Mouse (Mus musculus) limb, embryonic 14.5 days (tissue): Measurements from ENCODE around the gene Ifna11. TPM values are rescaled to one million over a fixed set of nuclear protein-coding genes. Genes with fewer than 3 reads are reported as not detected.

Experiments
- ATAC-seq: fragments of 200-750 bp; cut with Nextera tagmentation; 2 replicates; pipeline ENCODE4 v1.8.0; 2017; ENCODE audit warnings: low read depth, moderate number of reproducible peaks, moderate TSS enrichment; ENCODE audit not compliant: low FRiP score
- DNase-seq: peaks from one replicate; pipeline ENCODE4 v3.0.0-alpha.2; 2015; ENCODE audit warnings: low spot score
- H3K27ac ChIP-seq: fragments of 300-500 bp; sonication (generic); replicated peaks from 2 replicates; pipeline ENCODE4 v1.5.1; 2014; ENCODE audit warnings: low read depth, mild to moderate bottlenecking, low read length, moderate library complexity, mixed read lengths
- H3K27me3 ChIP-seq: fragments of 300-500 bp; sonication (generic); 2 replicates; pipeline ENCODE4 v1.6.1; 2014; ENCODE audit warnings: low read length, mixed read lengths; ENCODE audit not compliant: control insufficient read depth, insufficient read depth
- H3K36me3 ChIP-seq: fragments of 300-500 bp; sonication (generic); 2 replicates; pipeline ENCODE4 v1.6.1; 2014; ENCODE audit warnings: mild to moderate bottlenecking, low read length, moderate library complexity, mixed read lengths; ENCODE audit not compliant: control insufficient read depth, insufficient read depth
- H3K4me1 ChIP-seq: fragments of 300-500 bp; sonication (generic); 2 replicates; pipeline ENCODE4 v1.6.1; 2014; ENCODE audit warnings: antibody characterized with exemption, low read length, mixed read lengths; ENCODE audit not compliant: control insufficient read depth, insufficient read depth
- H3K4me2 ChIP-seq: fragments of 300-500 bp; sonication (generic); replicated peaks from 2 replicates; pipeline ENCODE4 v1.6.1; 2014; ENCODE audit warnings: low read depth, mild to moderate bottlenecking, low read length, moderate library complexity; ENCODE audit not compliant: severe bottlenecking
- H3K4me3 ChIP-seq: fragments of 300-500 bp; sonication (generic); replicated peaks from 2 replicates; pipeline ENCODE4 v1.5.1; 2014; ENCODE audit warnings: low read length
- H3K9ac ChIP-seq: fragments of 300-500 bp; sonication (generic); 2 replicates; pipeline ENCODE4 v1.6.1; 2014; ENCODE audit warnings: mild to moderate bottlenecking, low read depth, low read length, moderate library complexity; ENCODE audit not compliant: severe bottlenecking
- H3K9me3 ChIP-seq: fragments of 300-500 bp; sonication (generic); 2 replicates; pipeline ENCODE4 v1.6.1; 2016; ENCODE audit warnings: low read length; ENCODE audit not compliant: control insufficient read depth
- POLR2A ChIP-seq: fragments of 200-500 bp; IDR thresholded peaks from 2 replicates; pipeline ENCODE4 v1.8.0; 2012; ENCODE audit warnings: inconsistent platforms, mild to moderate bottlenecking, moderate library complexity, borderline replicate concordance; ENCODE audit not compliant: insufficient read depth, insufficient read length; ENCODE audit errors: extremely low read depth
- WGBS: fragments of 180-500 bp; shearing (Covaris S2); extraction: QIAGEN DNeasy Blood & Tissue Kit; methylation state at CpG from one replicate; pipeline ENCODE4 v1.1.7; 2014; 5-methylcytosine and 5-hydroxymethylcytosine counted together
- polyA plus RNA-seq, 2 experiments: library from polyadenylated mRNA; depleted of rRNA in 1 of 2; stranded (reverse) in 1 of 2; unstranded in 1 of 2; fragments of >200 nt; fragmentation: Nextera tagmentation in 1 of 2; extraction: Ambion mirVana in 1 of 2; gene quantifications; 2 replicates each; pipeline versions ENCODE4 v1.2.1 to v1.2.3; 2012 to 2014

Ifna11 gene
- polyA plus RNA-seq, 2 experiments: not detected

GRCm38 (mm10) chr4:88867926-88868911 lies 48.5 kb downstream of the Ifna11 start:
- peak overlapping the region; percentile 52 for H3K9ac ChIP-seq
- no peaks in the 10 kb centered on the region for H3K27me3 ChIP-seq
- peak overlapping the region; percentile 82 for H3K4me2 ChIP-seq
- ATAC-seq: peak; percentile 60; the same call in 1 of the 2 replicates
- no peaks in the 10 kb centered on the region for H3K9me3 ChIP-seq
- no peaks in the 10 kb centered on the region for H3K36me3 ChIP-seq
- no peak for TF ChIP-seq POLR2A
- H3K27ac ChIP-seq: no peak overlapping the region
- H3K4me3 ChIP-seq: peak overlapping the region; percentile 49
- 8% methylated on average over 30 of the region's 31 CpGs for WGBS
- H3K4me1 ChIP-seq: peaks cover 5% of the 10 kb centered on the region
- DNase-seq: peak; percentile 16

Other genes starting within 250 kb of the Ifna11 start
- gene Ifna14, start 248.2 kb upstream of the Ifna11 start, polyA plus RNA-seq (2012; rRNA removed): not detected in 2 replicates
- not detected in 2 replicates for gene Ifna14, start 248.2 kb upstream of the Ifna11 start, polyA plus RNA-seq (2014; fragmentation: Nextera tagmentation; extraction: Ambion mirVana)
- gene Ifna9, start 227.6 kb upstream of the Ifna11 start, polyA plus RNA-seq (2012; rRNA removed): not detected in 2 replicates
- gene Ifna9, start 227.6 kb upstream of the Ifna11 start, polyA plus RNA-seq (2014; fragmentation: Nextera tagmentation; extraction: Ambion mirVana): not detected in 2 replicates
- gene Ifna12, start 216.6 kb upstream of the Ifna11 start, polyA plus RNA-seq (2012; rRNA removed): not detected in 2 replicates
- not detected in 2 replicates for gene Ifna12, start 216.6 kb upstream of the Ifna11 start, polyA plus RNA-seq (2014; fragmentation: Nextera tagmentation; extraction: Ambion mirVana)
- gene C87499, start 185.5 kb upstream of the Ifna11 start, polyA plus RNA-seq (2012; rRNA removed): not detected in 2 replicates
- not detected in 2 replicates for gene C87499, start 185.5 kb upstream of the Ifna11 start, polyA plus RNA-seq (2014; fragmentation: Nextera tagmentation; extraction: Ambion mirVana)
- gene Ifna13, start 175.5 kb upstream of the Ifna11 start, polyA plus RNA-seq (2012; rRNA removed): not detected in 2 replicates
- not detected in 2 replicates for gene Ifna13, start 175.5 kb upstream of the Ifna11 start, polyA plus RNA-seq (2014; fragmentation: Nextera tagmentation; extraction: Ambion mirVana)
- not detected in 2 replicates for gene Ifna16, start 143.0 kb upstream of the Ifna11 start, polyA plus RNA-seq (2012; rRNA removed)
- not detected in 2 replicates for gene Ifna16, start 143.0 kb upstream of the Ifna11 start, polyA plus RNA-seq (2014; fragmentation: Nextera tagmentation; extraction: Ambion mirVana)
- gene Ifna2, start 136.0 kb upstream of the Ifna11 start, polyA plus RNA-seq (2012; rRNA removed): not detected in 2 replicates
- gene Ifna2, start 136.0 kb upstream of the Ifna11 start, polyA plus RNA-seq (2014; fragmentation: Nextera tagmentation; extraction: Ambion mirVana): not detected in 2 replicates
- 0.09 TPM in 1 of 2 replicates, not detected in the other for gene Ifnab, start 128.6 kb upstream of the Ifna11 start, polyA plus RNA-seq (2012; rRNA removed)
- not detected in 2 replicates for gene Ifnab, start 128.6 kb upstream of the Ifna11 start, polyA plus RNA-seq (2014; fragmentation: Nextera tagmentation; extraction: Ambion mirVana)
- 0.63 and 0.86 TPM in 2 replicates for gene Gm26566, start 98.2 kb upstream of the Ifna11 start, polyA plus RNA-seq (2012; rRNA removed)
- 0.70 and 2.0 TPM in 2 replicates for gene Gm26566, start 98.2 kb upstream of the Ifna11 start, polyA plus RNA-seq (2014; fragmentation: Nextera tagmentation; extraction: Ambion mirVana)
- 41.4 and 41.6 TPM in 2 replicates for gene Klhl9, start 97.5 kb upstream of the Ifna11 start, polyA plus RNA-seq (2012; rRNA removed)
- 127 and 137 TPM in 2 replicates for gene Klhl9, start 97.5 kb upstream of the Ifna11 start, polyA plus RNA-seq (2014; fragmentation: Nextera tagmentation; extraction: Ambion mirVana)
- not detected in 2 replicates for gene Gm13271, start 65.1 kb upstream of the Ifna11 start, polyA plus RNA-seq (2012; rRNA removed)
- not detected in 2 replicates for gene Gm13271, start 65.1 kb upstream of the Ifna11 start, polyA plus RNA-seq (2014; fragmentation: Nextera tagmentation; extraction: Ambion mirVana)
- gene Gm13283, start 59.8 kb upstream of the Ifna11 start, polyA plus RNA-seq (2012; rRNA removed): 0.13 and 0.24 TPM in 2 replicates
- 0.21 TPM in 1 of 2 replicates, not detected in the other for gene Gm13283, start 59.8 kb upstream of the Ifna11 start, polyA plus RNA-seq (2014; fragmentation: Nextera tagmentation; extraction: Ambion mirVana)
- not detected in 2 replicates for gene Gm13290, start 46.1 kb upstream of the Ifna11 start, polyA plus RNA-seq (2012; rRNA removed)
- gene Gm13290, start 46.1 kb upstream of the Ifna11 start, polyA plus RNA-seq (2014; fragmentation: Nextera tagmentation; extraction: Ambion mirVana): 0.33 and 0.48 TPM in 2 replicates
- gene Gm13289, start 43.0 kb upstream of the Ifna11 start, polyA plus RNA-seq (2012; rRNA removed): not detected in 2 replicates
- gene Gm13289, start 43.0 kb upstream of the Ifna11 start, polyA plus RNA-seq (2014; fragmentation: Nextera tagmentation; extraction: Ambion mirVana): not detected in 2 replicates
- gene Gm13272, start 40.1 kb upstream of the Ifna11 start, polyA plus RNA-seq (2012; rRNA removed): 0.16 TPM in 1 of 2 replicates, not detected in the other
- gene Gm13272, start 40.1 kb upstream of the Ifna11 start, polyA plus RNA-seq (2014; fragmentation: Nextera tagmentation; extraction: Ambion mirVana): not detected in 2 replicates
- 0.10 and 0.17 TPM in 2 replicates for gene Ifnz, start 37.8 kb upstream of the Ifna11 start, polyA plus RNA-seq (2012; rRNA removed)
- gene Ifnz, start 37.8 kb upstream of the Ifna11 start, polyA plus RNA-seq (2014; fragmentation: Nextera tagmentation; extraction: Ambion mirVana): 0.25 TPM in 1 of 2 replicates, not detected in the other
- gene Gm13276, start 34.2 kb upstream of the Ifna11 start, polyA plus RNA-seq (2012; rRNA removed): 0.14 and 0.44 TPM in 2 replicates
- gene Gm13276, start 34.2 kb upstream of the Ifna11 start, polyA plus RNA-seq (2014; fragmentation: Nextera tagmentation; extraction: Ambion mirVana): not detected in 2 replicates
- not detected in 2 replicates for gene Gm13277, start 31.3 kb upstream of the Ifna11 start, polyA plus RNA-seq (2012; rRNA removed)
- gene Gm13277, start 31.3 kb upstream of the Ifna11 start, polyA plus RNA-seq (2014; fragmentation: Nextera tagmentation; extraction: Ambion mirVana): not detected in 2 replicates
- gene Gm13278, start 28.4 kb upstream of the Ifna11 start, polyA plus RNA-seq (2012; rRNA removed): not detected in 2 replicates
- gene Gm13278, start 28.4 kb upstream of the Ifna11 start, polyA plus RNA-seq (2014; fragmentation: Nextera tagmentation; extraction: Ambion mirVana): not detected in 2 replicates
- gene Gm13275, start 25.5 kb upstream of the Ifna11 start, polyA plus RNA-seq (2012; rRNA removed): 0.47 TPM in 1 of 2 replicates, not detected in the other
- gene Gm13275, start 25.5 kb upstream of the Ifna11 start, polyA plus RNA-seq (2014; fragmentation: Nextera tagmentation; extraction: Ambion mirVana): not detected in 2 replicates
- gene Gm13279, start 22.6 kb upstream of the Ifna11 start, polyA plus RNA-seq (2012; rRNA removed): not detected in 2 replicates
- gene Gm13279, start 22.6 kb upstream of the Ifna11 start, polyA plus RNA-seq (2014; fragmentation: Nextera tagmentation; extraction: Ambion mirVana): not detected in 2 replicates
- not detected in 2 replicates for gene Gm13285, start 20.3 kb upstream of the Ifna11 start, polyA plus RNA-seq (2012; rRNA removed)
- gene Gm13285, start 20.3 kb upstream of the Ifna11 start, polyA plus RNA-seq (2014; fragmentation: Nextera tagmentation; extraction: Ambion mirVana): 0.65 and 1.3 TPM in 2 replicates
- gene Gm13287, start 16.7 kb upstream of the Ifna11 start, polyA plus RNA-seq (2012; rRNA removed): 0.47 TPM in 1 of 2 replicates, not detected in the other
- not detected in 2 replicates for gene Gm13287, start 16.7 kb upstream of the Ifna11 start, polyA plus RNA-seq (2014; fragmentation: Nextera tagmentation; extraction: Ambion mirVana)
- gene Gm13288, start 14.4 kb upstream of the Ifna11 start, polyA plus RNA-seq (2012; rRNA removed): 0.04 and 0.09 TPM in 2 replicates
- gene Gm13288, start 14.4 kb upstream of the Ifna11 start, polyA plus RNA-seq (2014; fragmentation: Nextera tagmentation; extraction: Ambion mirVana): not detected in 2 replicates
- not detected in 2 replicates for gene Ifna7, start 3.7 kb upstream of the Ifna11 start, polyA plus RNA-seq (2012; rRNA removed)
- not detected in 2 replicates for gene Ifna7, start 3.7 kb upstream of the Ifna11 start, polyA plus RNA-seq (2014; fragmentation: Nextera tagmentation; extraction: Ambion mirVana)
- gene Ifna6, start 7.5 kb downstream of the Ifna11 start, polyA plus RNA-seq (2012; rRNA removed): not detected in 2 replicates
- gene Ifna6, start 7.5 kb downstream of the Ifna11 start, polyA plus RNA-seq (2014; fragmentation: Nextera tagmentation; extraction: Ambion mirVana): not detected in 2 replicates
- not detected in 2 replicates for gene Ifna5, start 15.6 kb downstream of the Ifna11 start, polyA plus RNA-seq (2012; rRNA removed)
- gene Ifna5, start 15.6 kb downstream of the Ifna11 start, polyA plus RNA-seq (2014; fragmentation: Nextera tagmentation; extraction: Ambion mirVana): not detected in 2 replicates
- not detected in 2 replicates for gene Ifna4, start 21.9 kb downstream of the Ifna11 start, polyA plus RNA-seq (2012; rRNA removed)
- gene Ifna4, start 21.9 kb downstream of the Ifna11 start, polyA plus RNA-seq (2014; fragmentation: Nextera tagmentation; extraction: Ambion mirVana): not detected in 2 replicates
- not detected in 2 replicates for gene Ifna1, start 30.1 kb downstream of the Ifna11 start, polyA plus RNA-seq (2012; rRNA removed)
- not detected in 2 replicates for gene Ifna1, start 30.1 kb downstream of the Ifna11 start, polyA plus RNA-seq (2014; fragmentation: Nextera tagmentation; extraction: Ambion mirVana)
- not detected in 2 replicates for gene Ifne, start 60.2 kb downstream of the Ifna11 start, polyA plus RNA-seq (2012; rRNA removed)
- gene Ifne, start 60.2 kb downstream of the Ifna11 start, polyA plus RNA-seq (2014; fragmentation: Nextera tagmentation; extraction: Ambion mirVana): not detected in 2 replicates